Mouse (Mus musculus): ENCODE measurements around the gene Irx1.

- TF ChIP-seq CTCF (IDR thresholded peaks at IDR 0.05; ENCODE audit: extremely low read depth, insufficient read length, insufficient replicate concordance, low read depth, low read length) = no peak
- TF ChIP-seq POLR2A (IDR thresholded peaks at IDR 0.05; ENCODE audit: low read depth, low read length) = no peak
These were observed 4.1 kb upstream of the Irx1 start for GRCm38 (mm10) chr13:71967341-71968250.
